Mouse (Mus musculus): ENCODE data around the gene Odf3l2. TPM values are rescaled to one million over a fixed set of nuclear protein-coding genes. Genes with fewer than 3 reads are reported as not detected.

Odf3l2 gene
- polyA plus RNA-seq (2015; fragmentation: Nextera tagmentation; extraction: Ambion mirVana): 0.37 and 0.89 TPM in 2 replicates

DNA sequence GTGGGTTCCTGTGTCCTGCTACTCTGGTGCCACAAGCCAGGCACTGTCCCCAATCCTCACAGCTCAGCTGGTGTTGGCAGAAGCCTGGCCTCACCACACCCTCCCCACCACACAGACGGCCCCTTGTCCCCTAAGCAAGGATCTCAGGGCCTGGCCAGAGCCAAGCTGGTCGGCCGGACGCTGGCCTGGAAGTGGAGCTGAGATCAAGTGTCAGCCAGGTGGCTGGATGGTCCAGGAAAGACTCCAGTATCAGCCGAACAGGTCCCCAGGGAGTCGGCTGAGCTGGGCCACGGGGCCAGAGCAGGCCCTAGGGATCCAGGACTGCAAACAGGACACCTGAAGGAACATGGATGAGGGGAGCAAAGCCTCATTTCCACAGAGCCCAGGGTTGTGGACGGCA, at the start of gene Odf3l2:
Gene Odf3l2 (minus strand): TSS at position 28 of the 400 bp plus-strand sequence.
- no peaks in the 10 kb centered on the region for H3K36me3 ChIP-seq (ENCODE audit: control insufficient read depth, insufficient read depth, low read length)
- H3K27ac ChIP-seq (ENCODE audit: low read depth, low read length): no peak within 1 kb of the TSS
- H3K27me3 ChIP-seq (replicated peaks; ENCODE audit: control insufficient read depth, insufficient read depth, low read length): no peaks in the 10 kb centered on the region
- no peak within 1 kb of the TSS for H3K4me3 ChIP-seq (ENCODE audit: low read length)
- H3K4me2 ChIP-seq (ENCODE audit: low read length): no peak within 1 kb of the TSS
- no peaks in the 10 kb centered on the region for H3K4me1 ChIP-seq (ENCODE audit: control insufficient read depth, insufficient read depth, low read depth, low read length)
- WGBS: 88% methylated on average over 8 of the region's 8 CpGs
- no peak within 1 kb of the TSS for H3K9ac ChIP-seq (ENCODE audit: low read depth, low read length)
- no peak for ATAC-seq
- no peaks in the 10 kb centered on the region for H3K9me3 ChIP-seq (ENCODE audit: control insufficient read depth, low read length)

DNA sequence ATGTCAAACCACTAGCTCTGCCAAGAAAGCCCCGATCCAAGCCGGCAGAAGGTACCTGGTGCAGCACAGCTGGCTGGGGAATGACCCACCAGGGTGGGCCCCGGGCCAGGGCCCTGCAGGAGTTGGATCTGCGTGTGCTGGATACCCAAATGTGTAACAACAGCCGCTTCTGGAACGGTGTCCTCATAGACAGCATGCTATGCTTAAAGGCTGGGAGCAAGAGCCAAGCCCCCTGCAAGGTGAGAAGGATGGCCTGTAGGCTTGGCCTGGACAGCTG, 48.8 kb upstream of the Odf3l2 start:
- Histone ChIP-seq H3K4me1 (ENCODE audit: control insufficient read depth, insufficient read depth, low read depth, low read length) (no peaks in the 10 kb centered on the region), H3K9ac (ENCODE audit: low read depth, low read length) (no peak overlapping the region), H3K27me3 (replicated peaks; ENCODE audit: control insufficient read depth, insufficient read depth, low read length) (no peaks in the 10 kb centered on the region), H3K36me3 (ENCODE audit: control insufficient read depth, insufficient read depth, low read length) (peaks cover under 1% of the 10 kb centered on the region; the same call in 1 of the 2 replicates), H3K9me3 (ENCODE audit: control insufficient read depth, low read length) (no peaks in the 10 kb centered on the region), H3K27ac (ENCODE audit: low read depth, low read length) (no peak overlapping the region), H3K4me2 (ENCODE audit: low read length) (no peak overlapping the region), H3K4me3 (ENCODE audit: low read length) (no peak overlapping the region)
- ATAC-seq: no peak
- WGBS: 76% methylated on average over 6 of the region's 6 CpGs

DNA sequence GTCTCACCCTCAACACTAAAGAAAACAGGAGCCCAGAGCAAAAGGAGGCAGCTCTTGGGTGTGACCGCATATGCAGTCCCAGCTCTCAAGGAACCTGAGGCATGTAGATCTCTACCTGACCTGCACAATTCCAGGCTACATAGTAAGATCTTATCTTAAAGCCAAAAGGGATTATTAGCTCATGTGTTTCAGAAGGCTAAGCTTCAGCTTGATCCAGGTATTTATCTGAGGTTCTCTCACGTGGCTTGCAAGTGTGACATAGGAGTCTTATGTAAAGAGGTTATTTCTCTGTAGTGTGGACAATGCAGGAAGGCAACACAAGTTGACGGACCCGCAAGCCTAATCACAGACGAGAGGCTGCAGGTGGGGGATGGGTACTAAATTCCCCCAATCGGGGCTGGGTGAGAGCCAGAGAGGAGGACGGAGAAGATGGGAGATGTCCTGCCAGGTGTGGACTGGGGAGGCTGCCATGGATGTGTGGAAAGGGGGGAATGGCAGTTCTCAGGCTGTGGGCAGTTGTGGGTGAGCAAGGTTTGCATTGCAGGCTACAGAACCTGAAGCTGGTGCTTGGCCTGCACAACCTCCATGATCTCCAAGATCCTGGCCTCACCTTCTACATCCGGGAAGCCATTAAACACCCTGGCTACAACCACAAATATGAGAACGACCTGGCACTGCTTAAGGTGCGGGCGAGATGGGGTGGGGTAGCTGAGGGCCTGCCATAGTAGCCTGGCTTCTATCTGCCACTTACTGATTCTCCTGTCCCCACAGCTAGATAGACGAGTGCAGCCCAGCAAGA, 48.2 kb upstream of the Odf3l2 start:
- no peaks in the 10 kb centered on the region for H3K4me1 ChIP-seq (ENCODE audit: control insufficient read depth, insufficient read depth, low read depth, low read length)
- no peak overlapping the region for H3K4me3 ChIP-seq (ENCODE audit: low read length)
- 71% methylated on average over 12 of the region's 12 CpGs for WGBS
- peaks cover 5% of the 10 kb centered on the region; the same call in 1 of the 2 replicates for H3K36me3 ChIP-seq (ENCODE audit: control insufficient read depth, insufficient read depth, low read length)
- H3K27ac ChIP-seq (ENCODE audit: low read depth, low read length): no peak overlapping the region
- H3K4me2 ChIP-seq (ENCODE audit: low read length): no peak overlapping the region
- ATAC-seq: no peak
- H3K9ac ChIP-seq (ENCODE audit: low read depth, low read length): no peak overlapping the region
- H3K27me3 ChIP-seq (replicated peaks; ENCODE audit: control insufficient read depth, insufficient read depth, low read length): no peaks in the 10 kb centered on the region
- no peaks in the 10 kb centered on the region for H3K9me3 ChIP-seq (ENCODE audit: control insufficient read depth, low read length)

DNA sequence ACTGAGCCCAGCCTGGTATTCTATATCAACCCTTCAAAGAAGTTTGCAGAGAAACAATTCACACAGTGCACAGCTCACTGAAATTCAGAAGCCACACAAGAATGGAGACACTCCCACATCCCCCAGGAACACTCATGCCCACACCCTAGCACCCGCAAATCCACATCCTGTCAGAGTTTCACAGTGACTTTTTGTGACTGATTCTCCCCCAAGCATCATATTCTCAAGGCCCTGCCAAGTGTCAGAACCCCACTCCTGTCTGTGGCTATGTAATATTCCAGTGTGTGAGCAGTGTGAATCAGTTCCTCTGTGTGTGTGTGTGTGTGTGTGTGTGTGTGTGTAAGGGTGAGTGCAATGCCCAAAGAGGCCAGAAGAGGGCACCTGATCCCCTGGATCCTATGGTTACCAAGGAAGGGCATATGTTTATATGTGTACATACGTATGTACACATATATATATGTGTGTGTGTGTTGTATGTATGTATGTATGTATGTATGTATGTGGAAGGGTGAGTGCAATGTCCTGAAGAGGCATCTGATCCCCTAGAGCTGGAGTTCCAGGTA, 46.5 kb upstream of the Odf3l2 start:
- no peak overlapping the region for H3K4me2 ChIP-seq (ENCODE audit: low read length)
- H3K9me3 ChIP-seq (ENCODE audit: control insufficient read depth, low read length): no peaks in the 10 kb centered on the region
- no peak for ATAC-seq
- H3K4me1 ChIP-seq (ENCODE audit: control insufficient read depth, insufficient read depth, low read depth, low read length): no peaks in the 10 kb centered on the region
- no peaks in the 10 kb centered on the region for H3K27me3 ChIP-seq (replicated peaks; ENCODE audit: control insufficient read depth, insufficient read depth, low read length)
- H3K27ac ChIP-seq (ENCODE audit: low read depth, low read length): no peak overlapping the region
- no peak overlapping the region for H3K4me3 ChIP-seq (ENCODE audit: low read length)
- peaks cover 17% of the 10 kb centered on the region for H3K36me3 ChIP-seq (ENCODE audit: control insufficient read depth, insufficient read depth, low read length)
- WGBS: 98% methylated on average over 2 of the region's 2 CpGs
- no peak overlapping the region for H3K9ac ChIP-seq (ENCODE audit: low read depth, low read length)

DNA sequence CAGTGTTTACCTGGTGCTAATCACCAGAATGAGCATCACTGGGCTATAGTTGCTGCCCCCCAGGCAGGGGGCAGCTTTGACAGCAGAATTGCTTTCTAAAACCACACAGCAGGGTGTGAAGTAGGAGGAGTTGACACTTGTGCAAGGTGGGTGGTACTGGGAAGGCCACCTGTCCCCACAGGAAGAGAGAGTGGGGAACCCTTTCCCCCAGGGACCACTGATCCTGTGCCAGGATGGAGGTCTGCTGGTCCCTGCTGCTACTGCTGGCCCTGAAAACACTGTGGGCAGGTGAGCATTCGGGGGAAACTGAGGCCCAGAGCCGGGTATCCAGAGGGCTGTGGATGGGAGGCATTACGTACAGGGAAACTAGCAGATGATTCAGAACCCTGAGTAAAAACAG, 43.6 kb upstream of the Odf3l2 start:
- Histone ChIP-seq H3K4me1 (ENCODE audit: control insufficient read depth, insufficient read depth, low read depth, low read length) (peaks cover under 1% of the 10 kb centered on the region), H3K27ac (ENCODE audit: low read depth, low read length) (no peak overlapping the region), H3K27me3 (replicated peaks; ENCODE audit: control insufficient read depth, insufficient read depth, low read length) (no peaks in the 10 kb centered on the region), H3K4me3 (ENCODE audit: low read length) (no peak overlapping the region), H3K9me3 (ENCODE audit: control insufficient read depth, low read length) (no peaks in the 10 kb centered on the region), H3K36me3 (ENCODE audit: control insufficient read depth, insufficient read depth, low read length) (peaks cover 33% of the 10 kb centered on the region), H3K4me2 (ENCODE audit: low read length) (no peak overlapping the region), H3K9ac (ENCODE audit: low read depth, low read length) (no peak overlapping the region)
- WGBS: 94% methylated on average over 3 of the region's 3 CpGs
- no peak for ATAC-seq

DNA sequence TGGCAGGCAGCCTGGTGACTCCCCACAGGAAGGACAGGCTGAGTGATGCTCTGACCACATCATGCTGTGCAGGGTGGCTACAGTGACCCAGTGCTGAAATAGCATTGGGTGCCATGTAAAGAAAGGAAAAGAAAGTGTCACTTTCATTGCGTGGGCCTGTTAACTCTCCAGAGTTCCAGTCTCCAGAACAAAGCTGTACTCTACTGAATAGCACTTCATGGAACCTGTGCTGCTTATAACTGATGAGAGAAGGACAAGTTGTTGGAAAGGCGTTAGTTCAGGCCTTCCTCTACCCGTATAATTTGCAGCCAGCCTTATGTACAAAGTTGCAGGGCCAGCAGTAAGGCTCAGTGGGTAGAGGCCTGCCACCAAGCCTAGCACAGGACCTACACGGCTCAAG, 43.2 kb upstream of the Odf3l2 start, which contains the start of gene Gzmm:
Gene Gzmm (plus strand): TSS at position 301 of the 400 bp plus-strand sequence.
- Histone ChIP-seq H3K9ac (ENCODE audit: low read depth, low read length) (no peak within 1 kb of the TSS), H3K27ac (ENCODE audit: low read depth, low read length) (no peak within 1 kb of the TSS), H3K4me1 (ENCODE audit: control insufficient read depth, insufficient read depth, low read depth, low read length) (peaks cover 5% of the 10 kb centered on the region), H3K4me3 (ENCODE audit: low read length) (no peak within 1 kb of the TSS), H3K36me3 (ENCODE audit: control insufficient read depth, insufficient read depth, low read length) (peaks cover 33% of the 10 kb centered on the region), H3K9me3 (ENCODE audit: control insufficient read depth, low read length) (no peaks in the 10 kb centered on the region), H3K4me2 (ENCODE audit: low read length) (no peak within 1 kb of the TSS), H3K27me3 (replicated peaks; ENCODE audit: control insufficient read depth, insufficient read depth, low read length) (no peaks in the 10 kb centered on the region)
- ATAC-seq: no peak
- 81% methylated on average over 4 of the region's 4 CpGs for WGBS

DNA sequence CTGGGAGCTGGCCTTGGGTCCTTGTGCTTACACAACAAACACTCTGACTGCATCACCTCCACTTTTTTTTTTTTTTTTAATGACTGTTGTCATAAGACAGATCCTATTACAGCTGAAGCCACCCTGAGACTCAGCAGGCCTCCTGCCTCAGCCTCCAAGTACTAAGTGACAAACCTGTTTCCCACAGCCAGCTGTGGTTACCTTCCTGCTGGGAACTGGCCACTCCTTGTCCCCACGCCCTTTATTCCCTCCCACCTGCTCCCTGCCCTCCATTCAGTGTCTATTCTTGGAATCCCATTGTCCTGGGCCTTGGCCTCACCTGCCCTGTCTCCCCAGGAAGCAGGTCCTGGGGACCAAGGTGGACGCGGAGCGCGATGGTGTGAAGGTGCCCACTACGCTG, 42.0 kb upstream of the Odf3l2 start:
- 94% methylated on average over 6 of the region's 6 CpGs for WGBS
- no peak for ATAC-seq
- Histone ChIP-seq H3K9me3 (ENCODE audit: control insufficient read depth, low read length) (no peaks in the 10 kb centered on the region), H3K27ac (ENCODE audit: low read depth, low read length) (no peak overlapping the region), H3K4me1 (ENCODE audit: control insufficient read depth, insufficient read depth, low read depth, low read length) (peaks cover 13% of the 10 kb centered on the region), H3K9ac (ENCODE audit: low read depth, low read length) (no peak overlapping the region), H3K36me3 (ENCODE audit: control insufficient read depth, insufficient read depth, low read length) (peaks cover 33% of the 10 kb centered on the region), H3K4me2 (ENCODE audit: low read length) (no peak overlapping the region), H3K4me3 (ENCODE audit: low read length) (no peak overlapping the region), H3K27me3 (replicated peaks; ENCODE audit: control insufficient read depth, insufficient read depth, low read length) (no peaks in the 10 kb centered on the region)

DNA sequence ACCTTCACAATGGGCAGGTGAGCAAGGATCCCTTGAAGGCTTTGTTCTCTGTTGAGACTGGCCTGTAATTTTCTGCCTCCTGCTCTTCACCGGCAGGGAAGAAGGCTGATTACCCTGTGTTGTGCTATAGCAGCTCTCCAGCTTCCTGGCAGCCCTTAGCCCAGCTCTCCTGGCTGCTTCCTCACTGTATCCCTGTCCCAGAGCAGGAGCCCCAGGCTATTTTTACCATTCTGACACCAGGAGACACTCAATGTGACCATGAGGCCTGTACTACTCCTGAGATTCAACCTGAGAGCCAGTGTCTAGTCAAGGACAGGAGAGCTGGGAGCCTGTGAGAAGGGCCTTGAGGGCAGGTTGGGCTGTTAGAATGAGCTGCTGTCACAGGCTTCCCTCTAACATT, 41.2 kb upstream of the Odf3l2 start:
- Histone ChIP-seq H3K27ac (ENCODE audit: low read depth, low read length) (no peak overlapping the region), H3K36me3 (ENCODE audit: control insufficient read depth, insufficient read depth, low read length) (peaks cover 33% of the 10 kb centered on the region), H3K4me3 (ENCODE audit: low read length) (no peak overlapping the region), H3K9me3 (ENCODE audit: control insufficient read depth, low read length) (no peaks in the 10 kb centered on the region), H3K27me3 (replicated peaks; ENCODE audit: control insufficient read depth, insufficient read depth, low read length) (no peaks in the 10 kb centered on the region), H3K4me2 (ENCODE audit: low read length) (no peak overlapping the region), H3K9ac (ENCODE audit: low read depth, low read length) (no peak overlapping the region), H3K4me1 (ENCODE audit: control insufficient read depth, insufficient read depth, low read depth, low read length) (peaks cover 13% of the 10 kb centered on the region)
- ATAC-seq: no peak
- 100% methylated on average over 1 of the region's 1 CpGs for WGBS

DNA sequence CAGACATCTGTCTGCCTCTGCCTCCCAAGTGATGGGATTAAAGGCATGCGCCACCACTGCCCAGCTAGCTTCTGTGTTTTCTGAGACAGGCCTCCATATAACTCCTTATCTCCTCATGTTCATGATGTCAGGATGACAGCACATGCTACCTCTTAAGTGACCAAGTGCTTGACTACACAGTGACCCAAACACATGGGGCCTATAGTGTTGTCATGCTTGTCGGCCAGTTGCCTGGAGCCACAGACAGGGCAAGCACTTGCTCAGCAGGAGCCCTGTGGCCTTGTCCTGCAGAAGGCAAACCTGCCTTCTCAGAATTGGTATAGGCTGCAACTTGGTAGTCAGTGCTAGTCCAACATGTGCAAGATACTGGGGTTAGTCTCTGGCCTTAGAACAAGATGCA, 40.7 kb upstream of the Odf3l2 start:
- Histone ChIP-seq H3K9ac (ENCODE audit: low read depth, low read length) (no peak overlapping the region), H3K4me2 (ENCODE audit: low read length) (no peak overlapping the region), H3K27me3 (replicated peaks; ENCODE audit: control insufficient read depth, insufficient read depth, low read length) (no peaks in the 10 kb centered on the region), H3K4me3 (ENCODE audit: low read length) (no peak overlapping the region), H3K36me3 (ENCODE audit: control insufficient read depth, insufficient read depth, low read length) (peaks cover 33% of the 10 kb centered on the region), H3K4me1 (ENCODE audit: control insufficient read depth, insufficient read depth, low read depth, low read length) (peaks cover 15% of the 10 kb centered on the region), H3K9me3 (ENCODE audit: control insufficient read depth, low read length) (no peaks in the 10 kb centered on the region), H3K27ac (ENCODE audit: low read depth, low read length) (no peak overlapping the region)
- WGBS: 92% methylated on average over 2 of the region's 2 CpGs
- no peak for ATAC-seq
